Mouse (Mus musculus) bone marrow macrophage, adult 2 months (primary cell): Measurements from ENCODE around the gene Lmnb2. TPM values are rescaled to one million over a fixed set of nuclear protein-coding genes. Genes with fewer than 3 reads are reported as not detected.

ENCODE experiments used
- H3K27ac ChIP-seq: 2 replicates; pipeline ENCODE4 v1.5.1; 2012; ENCODE audit warnings: low read depth, low read length; ENCODE audit not compliant: insufficient read depth
- H3K4me1 ChIP-seq: 2 replicates; pipeline ENCODE4 v1.6.1; 2012; ENCODE audit warnings: low read length; ENCODE audit not compliant: control insufficient read depth, insufficient read depth
- H3K4me3 ChIP-seq: 2 replicates; pipeline ENCODE4 v1.5.1; 2012; ENCODE audit warnings: mild to moderate bottlenecking, low read length, moderate library complexity; ENCODE audit not compliant: insufficient read depth
- CTCF ChIP-seq: IDR thresholded peaks from 2 replicates; pipeline ENCODE4 v1.5.1; 2012; ENCODE audit warnings: low read depth, mild to moderate bottlenecking, low read length, moderate library complexity
- POLR2A ChIP-seq: IDR thresholded peaks from 2 replicates; pipeline ENCODE4 v1.6.1; 2012; ENCODE audit warnings: mild to moderate bottlenecking, low read depth, low read length, borderline replicate concordance
- polyA plus RNA-seq: library from polyadenylated mRNA; stranded (reverse); fragments of >200 nt; gene quantifications from 2 replicates; pipeline ENCODE4 v1.2.4, GENCODE M21; 2012; ENCODE audit not compliant: missing spikeins, insufficient read depth, insufficient read length

The Lmnb2 gene
- polyA plus RNA-seq, 1 experiment: 19.5 TPM

- H3K4me3 ChIP-seq: no peak overlapping the region
- peaks cover 11% of the 10 kb centered on the region for H3K4me1 ChIP-seq
- H3K27ac ChIP-seq: no peak overlapping the region
- no peak for TF ChIP-seq POLR2A
- no peak for TF ChIP-seq CTCF
Observed at GRCm38 (mm10) chr10:80858350-80858935, 59.6 kb downstream of the Lmnb2 start.

- Histone ChIP-seq H3K4me1 (peaks cover 11% of the 10 kb centered on the region), H3K4me3 (no peak overlapping the region), H3K27ac (no peak overlapping the region)
- TF ChIP-seq CTCF (no peak), POLR2A (no peak)
Observed at GRCm38 (mm10) chr10:80857848-80858247, 60.2 kb downstream of the Lmnb2 start.

GRCm38 (mm10) chr10:80857386-80857785 is 60.7 kb downstream of the Lmnb2 start:
- TF ChIP-seq CTCF: no peak
- no peak for TF ChIP-seq POLR2A
- Histone ChIP-seq H3K27ac (no peak overlapping the region), H3K4me3 (no peak overlapping the region), H3K4me1 (peaks cover 11% of the 10 kb centered on the region)

- TF ChIP-seq POLR2A (no peak), CTCF (no peak)
- Histone ChIP-seq H3K27ac (no peak overlapping the region), H3K4me3 (peak overlapping the region; percentile 81; the same call in 1 of the 2 replicates), H3K4me1 (peaks cover 11% of the 10 kb centered on the region)
Observed at GRCm38 (mm10) chr10:80856908-80857307, 61.1 kb downstream of the Lmnb2 start.

- Histone ChIP-seq H3K4me1 (peaks cover 11% of the 10 kb centered on the region), H3K4me3 (peak overlapping the region; percentile 81), H3K27ac (peak overlapping the region; percentile 3; the same call in 1 of the 2 replicates)
- no peak for TF ChIP-seq POLR2A
- no peak for TF ChIP-seq CTCF
Observed at GRCm38 (mm10) chr10:80856267-80856666, 61.8 kb downstream of the Lmnb2 start.

- H3K4me1 ChIP-seq: peaks cover 11% of the 10 kb centered on the region
- no peak for TF ChIP-seq POLR2A
- no peak for TF ChIP-seq CTCF
- H3K27ac ChIP-seq: peak overlapping the region; percentile 5; the same call in 1 of the 2 replicates
- H3K4me3 ChIP-seq: peak overlapping the region; percentile 81
Observed at GRCm38 (mm10) chr10:80855749-80856073, 62.3 kb downstream of the Lmnb2 start.

- Histone ChIP-seq H3K4me3 (peak within 1 kb of the TSS; percentile 81), H3K27ac (peak within 1 kb of the TSS; percentile 11), H3K4me1 (peaks cover 11% of the 10 kb centered on the region)
- TF ChIP-seq CTCF: no peak
Observed at GRCm38 (mm10) chr10:80854913-80855748, 62.9 kb downstream of the Lmnb2 start, which contains the start of the genes Lsm7 and Sppl2b. Gene Lsm7 (minus strand): TSS chr10:80855209. Gene Sppl2b (plus strand): TSS chr10:80855275.

Other genes starting within 250 kb of the Lmnb2 start
- 107 and 117 TPM in 2 replicates for gene Mknk2, start 240.1 kb downstream of the Lmnb2 start, polyA plus RNA-seq
- gene Mob3a, start 216.3 kb downstream of the Lmnb2 start, polyA plus RNA-seq: 53.3 and 53.8 TPM in 2 replicates
- gene Izumo4, start 216.1 kb downstream of the Lmnb2 start, polyA plus RNA-seq: 11.0 and 25.2 TPM in 2 replicates
- 121 and 129 TPM in 2 replicates for gene Ap3d1, start 176.0 kb downstream of the Lmnb2 start, polyA plus RNA-seq
- gene Dot1l, start 163.0 kb downstream of the Lmnb2 start, polyA plus RNA-seq: 20.9 and 22.1 TPM in 2 replicates
- 38.5 and 51.4 TPM in 2 replicates for gene Sf3a2, start 120.0 kb downstream of the Lmnb2 start, polyA plus RNA-seq
- gene Plekhj1, start 119.6 kb downstream of the Lmnb2 start, polyA plus RNA-seq: 117 and 122 TPM in 2 replicates
- gene Amh, start 113.0 kb downstream of the Lmnb2 start, polyA plus RNA-seq: not detected in 2 replicates
- not detected in 2 replicates for gene Jsrp1, start 104.7 kb downstream of the Lmnb2 start, polyA plus RNA-seq
- gene Oaz1, start 91.6 kb downstream of the Lmnb2 start, polyA plus RNA-seq: 823 and 921 TPM in 2 replicates
- not detected in 2 replicates for gene Lingo3, start 74.2 kb downstream of the Lmnb2 start, polyA plus RNA-seq
- 49.7 and 54.3 TPM in 2 replicates for gene Lsm7, start 63.0 kb downstream of the Lmnb2 start, polyA plus RNA-seq
- gene Sppl2b, start 63.0 kb downstream of the Lmnb2 start, polyA plus RNA-seq: 15.0 and 20.2 TPM in 2 replicates
- not detected in 2 replicates for gene Tmprss9, start 46.4 kb downstream of the Lmnb2 start, polyA plus RNA-seq
- 76.6 and 101 TPM in 2 replicates for gene Timm13, start 17.3 kb downstream of the Lmnb2 start, polyA plus RNA-seq
- 15.8 and 20.9 TPM in 2 replicates for gene Gadd45b, start 11.8 kb upstream of the Lmnb2 start, polyA plus RNA-seq
- 3.5 and 4.6 TPM in 2 replicates for gene Gng7, start 96.7 kb upstream of the Lmnb2 start, polyA plus RNA-seq
- not detected in 2 replicates for gene Diras1, start 107.4 kb upstream of the Lmnb2 start, polyA plus RNA-seq
- gene Slc39a3, start 119.2 kb upstream of the Lmnb2 start, polyA plus RNA-seq: 14.0 and 14.5 TPM in 2 replicates
- gene Sgta, start 141.9 kb upstream of the Lmnb2 start, polyA plus RNA-seq: 58.5 and 66.8 TPM in 2 replicates
- gene Thop1, start 151.8 kb upstream of the Lmnb2 start, polyA plus RNA-seq: 7.4 and 10.8 TPM in 2 replicates
- 1.3 TPM in 2 replicates for gene Creb3l3, start 180.6 kb upstream of the Lmnb2 start, polyA plus RNA-seq
- 71.4 and 77.6 TPM in 2 replicates for gene Map2k2, start 187.7 kb upstream of the Lmnb2 start, polyA plus RNA-seq
- 52.0 and 54.9 TPM in 2 replicates for gene Zbtb7a, start 217.0 kb upstream of the Lmnb2 start, polyA plus RNA-seq
- 21.9 and 28.2 TPM in 2 replicates for gene Pias4, start 249.7 kb upstream of the Lmnb2 start, polyA plus RNA-seq